Mouse (Mus musculus) ovary, postnatal 14 days (tissue): ENCODE measurements around the gene Mbd3l1.

ENCODE experiments used
- DNase-seq: peaks from one replicate; pipeline ENCODE4 v3.0.0; 2022; ENCODE audit warnings: low spot score

Gene Mbd3l1

DNA sequence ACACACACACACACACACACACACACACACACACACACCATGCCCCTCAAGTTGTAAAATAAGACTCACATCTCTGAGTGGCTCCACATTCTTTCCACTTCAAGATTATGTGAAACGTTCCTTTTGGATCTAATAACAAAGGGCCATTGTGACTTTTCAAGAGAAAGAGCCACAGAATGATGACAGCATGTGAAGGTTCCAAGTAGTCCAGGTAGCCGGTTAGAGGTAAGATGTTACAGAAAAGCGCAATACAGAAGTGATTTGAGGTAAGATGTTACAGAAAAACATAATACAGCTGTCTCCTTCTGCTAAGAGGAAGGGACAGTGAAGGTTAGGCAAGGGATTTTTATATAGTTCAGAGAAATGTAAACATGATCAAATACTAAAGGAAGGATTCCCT lies at the start of gene Mbd3l1, which contains the start of gene Zfp558:
TSS of gene Mbd3l1 (plus strand) at position 192 of the 400 bp plus-strand sequence.
TSS of gene Zfp558 (minus strand) at position 101 of the 400 bp plus-strand sequence.
- DNase-seq, result no peak

DNA sequence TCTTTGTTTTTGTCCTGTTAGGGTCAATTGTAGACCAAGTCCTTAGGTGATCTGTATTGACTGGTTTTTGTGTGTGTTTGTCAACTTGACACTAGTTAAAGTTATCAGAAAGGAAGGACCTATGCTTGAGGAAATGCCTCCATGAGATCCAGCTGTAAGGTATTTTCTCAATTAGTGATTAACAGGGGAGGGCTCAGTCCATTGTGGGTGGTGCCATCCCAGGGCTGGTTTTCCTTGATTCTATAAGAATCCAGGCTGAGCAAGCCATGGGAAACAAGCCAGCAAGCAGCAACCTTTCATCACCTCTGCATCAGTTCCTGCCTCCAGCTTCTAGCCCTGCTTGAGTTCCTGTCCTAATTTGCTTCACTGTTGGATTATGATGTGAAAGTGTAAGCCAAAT lies 47.8 kb upstream of the Mbd3l1 start, which contains the start of gene Mbd3l2:
TSS of gene Mbd3l2 (plus strand) at position 301 of the 400 bp plus-strand sequence.
- DNase-seq, result no peak

DNA sequence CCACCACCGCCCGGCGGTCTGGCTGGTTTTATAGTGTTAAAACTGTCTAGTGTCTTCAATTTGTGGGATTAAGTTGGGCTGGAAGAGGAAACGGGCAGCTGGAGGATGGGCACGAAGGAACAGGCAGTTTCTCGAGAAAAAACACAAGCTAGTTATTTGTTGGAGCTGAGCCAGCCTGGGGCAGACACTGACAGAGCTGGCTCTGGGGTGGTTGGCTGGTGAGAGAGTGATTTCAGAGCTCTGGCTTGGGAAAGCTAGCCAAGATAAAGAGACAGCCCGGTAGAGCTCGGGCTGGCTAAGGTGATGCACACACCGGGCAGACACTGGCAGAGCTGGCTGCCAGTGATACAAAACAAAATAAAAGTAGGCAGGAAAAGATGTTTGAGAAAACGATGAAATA lies 46.5 kb upstream of the Mbd3l1 start:
- DNase-seq, result no peak

DNA sequence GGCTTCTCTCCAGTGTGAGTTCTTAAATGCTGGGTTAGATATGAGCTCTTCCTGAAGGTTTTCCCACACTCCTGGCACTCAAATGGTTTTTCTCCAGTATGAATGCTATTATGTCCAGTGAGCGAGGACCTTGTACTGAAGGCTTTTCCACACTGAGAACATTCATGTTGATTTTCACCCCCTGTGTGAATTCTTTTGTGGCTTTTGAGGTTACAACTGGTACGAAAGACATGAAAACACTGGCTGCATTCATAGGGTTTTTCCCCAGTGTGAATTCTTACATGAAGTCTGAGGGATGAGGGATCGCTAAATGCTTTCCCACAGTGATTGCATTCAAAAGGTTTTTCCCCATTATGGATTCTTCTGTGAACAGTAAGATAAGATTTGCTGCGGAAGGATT lies 21.6 kb upstream of the Mbd3l1 start:
- no peak for DNase-seq

DNA sequence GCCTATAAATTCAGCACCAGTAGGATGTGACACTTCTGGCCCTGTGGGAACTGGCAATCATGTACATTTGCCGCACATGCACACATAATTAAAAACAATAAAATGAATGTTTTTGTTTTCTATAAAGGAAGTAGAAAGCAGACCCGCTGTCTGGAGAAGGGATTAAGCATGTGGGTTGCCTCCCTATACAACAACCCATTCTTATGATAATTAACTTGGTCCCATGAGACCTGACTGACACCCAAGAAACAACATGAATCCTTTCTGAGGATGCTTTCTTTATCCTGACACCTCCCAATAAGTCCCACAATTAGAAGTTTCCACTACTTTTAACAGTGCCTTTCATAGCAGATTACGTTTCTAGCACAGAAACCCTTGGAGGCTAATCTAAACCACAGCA lies 10.8 kb upstream of the Mbd3l1 start:
- no peak for DNase-seq

DNA sequence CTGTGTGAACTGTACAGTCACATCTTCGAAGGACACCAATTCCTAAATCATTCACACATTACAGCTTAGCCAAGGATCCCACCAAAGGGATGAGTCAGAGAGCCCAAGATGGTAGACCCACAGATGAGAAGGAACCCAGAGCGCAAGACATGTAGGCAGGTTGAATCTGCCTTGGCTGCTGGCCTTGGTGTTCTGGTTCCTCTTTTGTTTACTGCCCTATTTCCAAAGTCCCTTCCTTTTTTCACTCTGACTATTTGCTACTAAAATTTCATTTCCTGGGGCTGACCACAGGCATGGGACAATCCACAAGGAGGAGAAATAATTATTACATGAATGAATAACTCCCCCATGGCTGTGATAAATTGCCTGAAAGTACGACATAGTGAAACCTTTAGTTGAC lies 10.2 kb upstream of the Mbd3l1 start:
- DNase-seq, result no peak

DNA sequence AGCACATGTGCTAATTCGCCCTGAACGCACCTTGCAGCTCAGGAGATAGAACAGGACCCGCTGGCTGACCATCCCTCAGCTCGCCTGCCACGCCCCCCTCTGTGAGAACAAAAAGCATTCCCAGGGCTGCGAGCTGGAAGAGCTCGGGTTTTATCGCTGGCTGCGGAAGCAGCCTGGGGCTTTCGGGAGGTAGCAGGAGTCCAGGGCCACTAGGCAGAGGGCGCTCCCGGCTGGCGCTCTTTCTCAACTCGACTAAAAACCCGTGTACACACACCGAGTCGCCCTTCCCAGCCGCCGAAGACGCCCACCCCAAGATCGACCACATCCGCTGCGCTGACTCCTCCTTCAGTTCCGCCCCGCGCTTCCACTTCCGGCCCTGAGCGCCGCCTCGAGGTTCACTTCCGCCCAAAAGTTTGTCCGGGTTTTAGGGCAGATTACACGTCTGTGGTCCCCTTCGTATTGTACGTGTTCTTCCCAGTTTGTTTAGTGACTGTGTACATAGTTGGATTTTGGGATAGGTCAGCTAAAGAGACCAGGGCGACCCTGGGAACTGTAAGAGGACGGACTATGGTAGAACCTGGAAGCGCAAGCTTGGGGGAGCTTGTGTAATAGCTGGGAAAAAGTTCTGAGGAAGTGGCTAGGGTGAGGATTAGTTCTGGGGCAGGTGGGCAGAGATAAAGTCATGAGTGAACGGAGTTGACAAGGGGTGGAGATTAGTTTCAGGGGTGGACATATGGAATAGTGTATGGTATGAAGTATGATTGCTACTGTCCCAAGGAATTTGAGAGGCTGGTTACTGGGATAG lies 4.6 kb upstream of the Mbd3l1 start:
- peak; percentile 52 for DNase-seq

DNA sequence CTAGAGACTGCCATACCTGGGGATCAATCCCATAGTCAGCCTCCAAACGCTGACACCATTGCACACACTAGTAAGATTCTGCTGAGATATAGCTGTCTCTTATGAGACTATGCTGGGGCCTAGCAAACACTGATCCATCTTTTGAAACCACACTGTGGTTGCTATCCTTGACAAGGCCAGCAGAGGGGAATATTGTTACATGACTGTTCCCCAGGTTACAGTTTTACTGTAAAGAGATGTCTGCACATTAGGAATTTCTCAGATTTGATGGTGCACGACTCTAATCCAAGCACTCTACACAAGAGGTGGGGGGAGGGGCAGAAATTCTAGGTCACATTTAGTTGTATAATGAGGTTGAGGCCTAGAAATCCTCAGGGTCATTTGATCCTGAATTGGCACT lies 29.9 kb downstream of the Mbd3l1 start:
- no peak for DNase-seq
